Comparison of ENCODE assay signal across 8 mouse cellular contexts in the genomic region with DNA sequence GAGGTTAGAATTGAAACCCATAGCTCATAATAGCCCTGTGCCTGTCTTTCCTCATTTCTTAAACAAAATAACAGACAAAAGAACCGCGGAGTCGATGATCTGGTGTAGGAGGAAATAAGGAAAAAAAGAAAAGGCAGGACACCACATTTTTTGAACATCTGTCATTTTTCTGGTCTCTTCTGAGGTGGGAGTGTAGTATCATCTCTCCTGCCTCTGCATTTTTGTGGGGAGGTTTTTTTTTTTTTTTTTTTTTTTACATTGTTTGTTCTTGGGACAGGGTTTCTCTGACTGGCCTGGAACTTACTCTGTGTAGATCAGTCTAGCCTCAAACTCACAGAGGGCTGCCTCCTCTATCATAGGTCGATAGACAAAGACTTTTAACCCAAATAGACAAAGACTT. TPM values are rescaled to one million over a fixed set of nuclear protein-coding genes. Genes with fewer than 3 reads are reported as not detected.
DNase-seq lines count a peak whose midpoint lies in the region; ATAC-seq and TF ChIP-seq lines count a peak whose summit lies in the region.

No protein-coding gene starts in this region.

- H3K4me3 ChIP-seq in heart, embryonic 12.5 days = peak overlapping the region; percentile 91
- peak overlapping the region; percentile 91 to 100 (median 97) for H3K4me3 ChIP-seq in CH12.LX (replicated peaks in 1 of 3; ENCODE audit: low read depth in 2 of 3, low read length in 2 of 3, poor library complexity in 1 of 3)
- H3K4me3 ChIP-seq in forebrain, embryonic 11.5 days (ENCODE audit: low read depth, low read length) = peak overlapping the region; percentile 67
- H3K4me3 ChIP-seq in liver, embryonic 13.5 days (replicated peaks) = peak overlapping the region; percentile 86

- TF ChIP-seq EP300 in CH12.LX (IDR thresholded peaks at IDR 0.05; ENCODE audit: low read length) = no peak

- peaks cover 29% of the 10 kb centered on the region for H3K36me3 ChIP-seq in heart, embryonic 12.5 days
- peaks cover 20 to 35% of the 10 kb centered on the region in 2 experiments for H3K36me3 ChIP-seq in CH12.LX (replicated peaks in 1 of 2; ENCODE audit: control insufficient read depth in 1 of 2, insufficient read depth in 1 of 2, low read length in 1 of 2)
- H3K36me3 ChIP-seq in forebrain, embryonic 11.5 days (ENCODE audit: control insufficient read depth, insufficient read depth, low read length) = peaks cover 12% of the 10 kb centered on the region
- peaks cover 33% of the 10 kb centered on the region for H3K36me3 ChIP-seq in liver, embryonic 13.5 days

- ATAC-seq in heart, embryonic 12.5 days (ENCODE audit: insufficient number of reproducible peaks, low FRiP score) = no peak
- no peak; the same call in 1 of the 2 replicates for ATAC-seq in forebrain, embryonic 11.5 days (replicated peaks; ENCODE audit: low FRiP score)
- no peak for ATAC-seq in liver, embryonic 13.5 days (ENCODE audit: low read depth)

- peaks cover 41% of the 10 kb centered on the region for H3K79me2 ChIP-seq in CH12.LX (replicated peaks; ENCODE audit: control insufficient read depth, extremely low read depth, insufficient read depth, poor library complexity, severe bottlenecking)

- H3K27me3 ChIP-seq in heart, embryonic 12.5 days (replicated peaks) = peaks cover 8% of the 10 kb centered on the region; the same call in 1 of the 2 replicates
- H3K27me3 ChIP-seq in CH12.LX (replicated peaks) = no peaks in the 10 kb centered on the region
- no peaks in the 10 kb centered on the region for H3K27me3 ChIP-seq in forebrain, embryonic 11.5 days (ENCODE audit: control insufficient read depth, insufficient read depth, low read length)
- no peaks in the 10 kb centered on the region for H3K27me3 ChIP-seq in liver, embryonic 13.5 days

- DNase-seq in heart, postnatal 14 days = no peak
- DNase-seq in CH12.LX (ENCODE audit: extremely low read depth) = no peak
- peak; percentile 3 for DNase-seq in forebrain, embryonic 11.5 days (ENCODE audit: low spot score)
- no peak for DNase-seq in liver, embryonic 13.5 days
- no peak for DNase-seq in right cerebral cortex, postnatal 4 days
- no peak for DNase-seq in cerebellum, adult 11 months
- DNase-seq in adrenal gland, postnatal 25 days = no peak

- TF ChIP-seq RAD21 in CH12.LX (IDR thresholded peaks at IDR 0.05; ENCODE audit: low read depth, low read length) = no peak

- H3K9ac ChIP-seq in heart, embryonic 12.5 days = peak overlapping the region; percentile 96
- H3K9ac ChIP-seq in CH12.LX (ENCODE audit: insufficient read depth, low read depth) = peak overlapping the region; percentile 88
- peak overlapping the region; percentile 79 for H3K9ac ChIP-seq in forebrain, embryonic 11.5 days (ENCODE audit: low read length)
- peak overlapping the region; percentile 96 for H3K9ac ChIP-seq in liver, embryonic 13.5 days

- peak overlapping the region; percentile 86 for H3K27ac ChIP-seq in heart, embryonic 12.5 days (ENCODE audit: poor library complexity, severe bottlenecking)
- H3K27ac ChIP-seq in CH12.LX (ENCODE audit: insufficient read depth, low read depth) = no peak overlapping the region; the same call in 1 of the 2 replicates
- H3K27ac ChIP-seq in forebrain, embryonic 11.5 days (ENCODE audit: low read depth, low read length) = peak overlapping the region; percentile 76
- peak overlapping the region; percentile 94 for H3K27ac ChIP-seq in liver, embryonic 13.5 days

- no peak for TF ChIP-seq POLR2A in CH12.LX (IDR thresholded peaks at IDR 0.05; ENCODE audit: low read depth, low read length)

- no peak for TF ChIP-seq CTCF in CH12.LX (conservative IDR thresholded peaks at IDR 0.05 in 1 of 2, IDR thresholded peaks at IDR 0.05 in 1 of 2; ENCODE audit: low read depth in 2 of 2, low read length in 2 of 2)

- intact Hi-C loops in heart, postnatal 14 days (cut with DNase I) = no loop called here

- peaks cover 16% of the 10 kb centered on the region for H3K4me1 ChIP-seq in heart, embryonic 12.5 days (replicated peaks)
- H3K4me1 ChIP-seq in CH12.LX (ENCODE audit: control insufficient read depth in 1 of 2, insufficient read depth in 2 of 2) = peaks cover 5 to 28% of the 10 kb centered on the region in 2 experiments
- H3K4me1 ChIP-seq in forebrain, embryonic 11.5 days (replicated peaks; ENCODE audit: control insufficient read depth, insufficient read depth, low read length) = peaks cover 4% of the 10 kb centered on the region
- H3K4me1 ChIP-seq in liver, embryonic 13.5 days (replicated peaks) = peaks cover 29% of the 10 kb centered on the region

- no peaks in the 10 kb centered on the region for H3K9me3 ChIP-seq in heart, embryonic 12.5 days (replicated peaks)
- H3K9me3 ChIP-seq in CH12.LX (replicated peaks; ENCODE audit: low read length) = no peaks in the 10 kb centered on the region
- no peaks in the 10 kb centered on the region for H3K9me3 ChIP-seq in forebrain, embryonic 11.5 days (ENCODE audit: control insufficient read depth, low read length)
- H3K9me3 ChIP-seq in liver, embryonic 13.5 days (replicated peaks) = no peaks in the 10 kb centered on the region

- peak overlapping the region; percentile 78 for H3K4me2 ChIP-seq in heart, embryonic 12.5 days
- peak overlapping the region; percentile 37 for H3K4me2 ChIP-seq in CH12.LX (ENCODE audit: insufficient read depth, low read depth, poor library complexity, severe bottlenecking)
- peak overlapping the region; percentile 59 for H3K4me2 ChIP-seq in forebrain, embryonic 11.5 days (ENCODE audit: low read depth, low read length, severe bottlenecking)
- peak overlapping the region; percentile 92 for H3K4me2 ChIP-seq in liver, embryonic 13.5 days

- dilution Hi-C loops in CH12.LX (cut with MboI; ENCODE audit: extremely low pct_ligation_motif_present, extremely low pct_unique_long_range_greater_than_20kb, low sequenced_read_pairs) = no loop called here

- in situ Hi-C loops in CH12.LX (cut with MboI; ENCODE audit: low pct_ligation_motif_present, low pct_unique_long_range_greater_than_20kb, low sequenced_read_pairs) = no loop called here

- 5% methylated on average over 4 of the region's 4 CpGs for whole genome bisulfite sequencing in heart, embryonic 12.5 days
- WGBS in forebrain, embryonic 11.5 days = 2% methylated on average over 4 of the region's 4 CpGs
- 1% methylated on average over 4 of the region's 4 CpGs for WGBS in liver, embryonic 13.5 days (ENCODE audit: insufficient replicate concordance)

TF ChIP-seq in CH12.LX, 34 proteins besides CTCF, POLR2A, EP300 and RAD21:
- TF ChIP-seq ZNF384 (IDR thresholded peaks at IDR 0.05; ENCODE audit: low read depth, low read length) = peak; percentile 36; the same call in 1 of the 2 replicates
- no peak for TF ChIP-seq MEF2A (IDR thresholded peaks at IDR 0.05; ENCODE audit: borderline replicate concordance, low read depth, low read length)
- TF ChIP-seq SIN3A (IDR thresholded peaks at IDR 0.05; ENCODE audit: low read length) = no peak; the same call in 1 of the 2 replicates
- TF ChIP-seq E2F4 (IDR thresholded peaks at IDR 0.05; ENCODE audit: insufficient replicate concordance, low read depth, low read length) = no peak
- no peak for TF ChIP-seq ZMIZ1 (IDR thresholded peaks at IDR 0.05; ENCODE audit: low read depth, low read length)
- TF ChIP-seq TBP (conservative IDR thresholded peaks at IDR 0.05; ENCODE audit: low read depth, low read length) = no peak

RNA-seq across cellular contexts. Expression of a gene that starts 0.9 kb away (rescaled TPM):
- polyA plus RNA-seq in heart, embryonic 12.5 days (2016; fragmentation: Nextera tagmentation; extraction: Ambion mirVana) = 134 and 145 TPM in 2 replicates
- total RNA-seq in heart, postnatal 14 days (2021) = 10 to 100 TPM; 14.4 to 19.1 TPM
- total RNA-seq in CH12.LX (2012; rRNA removed) = 156 and 191 TPM in 2 replicates
- total RNA-seq in CH12.LX (2014; rRNA removed) = 227 and 253 TPM in 2 replicates
- 248 and 308 TPM in 2 replicates for polyA plus RNA-seq in CH12.LX (2012; ENCODE audit: insufficient read length, low read depth)
- 274 and 290 TPM in 2 replicates for polyA plus RNA-seq in forebrain, embryonic 11.5 days (2014; fragmentation: Nextera tagmentation; extraction: Ambion mirVana)
- polyA plus RNA-seq in liver, embryonic 13.5 days (2015; fragmentation: Nextera tagmentation; extraction: Ambion mirVana) = 223 and 242 TPM in 2 replicates
- 28.2 and 36.0 TPM in 2 replicates for total RNA-seq in adrenal gland, postnatal 25 days (2021)

RNA-seq across cellular contexts. Expression of a gene that starts 39.0 kb away (rescaled TPM):
- 0.15 TPM in 1 of 2 replicates, not detected in the other for polyA plus RNA-seq in heart, embryonic 12.5 days (2016; fragmentation: Nextera tagmentation; extraction: Ambion mirVana)
- not detected for total RNA-seq in heart, postnatal 14 days (2021)
- total RNA-seq in CH12.LX (2012; rRNA removed) (not detected in 2 replicates), CH12.LX (2014; rRNA removed) (not detected in 2 replicates)
- 0.89 and 1.1 TPM in 2 replicates for polyA plus RNA-seq in CH12.LX (2012; ENCODE audit: insufficient read length, low read depth)
- 1.0 and 1.5 TPM in 2 replicates for polyA plus RNA-seq in forebrain, embryonic 11.5 days (2014; fragmentation: Nextera tagmentation; extraction: Ambion mirVana)
- 0.38 and 0.40 TPM in 2 replicates for polyA plus RNA-seq in liver, embryonic 13.5 days (2015; fragmentation: Nextera tagmentation; extraction: Ambion mirVana)
- total RNA-seq in adrenal gland, postnatal 25 days (2021) = not detected in 2 replicates

RNA-seq across cellular contexts. Expression of a gene that starts 45.7 kb away (rescaled TPM):
- 0.06 and 0.08 TPM in 2 replicates for polyA plus RNA-seq in heart, embryonic 12.5 days (2016; fragmentation: Nextera tagmentation; extraction: Ambion mirVana)
- not detected for total RNA-seq in heart, postnatal 14 days (2021)
- not detected in 2 replicates for total RNA-seq in CH12.LX (2012; rRNA removed)
- total RNA-seq in CH12.LX (2014; rRNA removed) = not detected in 2 replicates
- 0.07 and 0.23 TPM in 2 replicates for polyA plus RNA-seq in CH12.LX (2012; ENCODE audit: insufficient read length, low read depth)
- 0.11 and 0.40 TPM in 2 replicates for polyA plus RNA-seq in forebrain, embryonic 11.5 days (2014; fragmentation: Nextera tagmentation; extraction: Ambion mirVana)
- polyA plus RNA-seq in liver, embryonic 13.5 days (2015; fragmentation: Nextera tagmentation; extraction: Ambion mirVana) = 0.03 and 0.13 TPM in 2 replicates
- not detected in 2 replicates for total RNA-seq in adrenal gland, postnatal 25 days (2021)

RNA-seq across cellular contexts. Expression of a gene that starts 56.9 kb away (rescaled TPM):
- polyA plus RNA-seq in heart, embryonic 12.5 days (2016; fragmentation: Nextera tagmentation; extraction: Ambion mirVana) = not detected in 2 replicates
- not detected for total RNA-seq in heart, postnatal 14 days (2021)
- total RNA-seq in CH12.LX (2012; rRNA removed) = not detected in 2 replicates
- not detected in 2 replicates for total RNA-seq in CH12.LX (2014; rRNA removed)
- not detected in 2 replicates for polyA plus RNA-seq in CH12.LX (2012; ENCODE audit: insufficient read length, low read depth)
- 0.09 and 0.12 TPM in 2 replicates for polyA plus RNA-seq in forebrain, embryonic 11.5 days (2014; fragmentation: Nextera tagmentation; extraction: Ambion mirVana)
- polyA plus RNA-seq in liver, embryonic 13.5 days (2015; fragmentation: Nextera tagmentation; extraction: Ambion mirVana) = not detected in 2 replicates
- total RNA-seq in adrenal gland, postnatal 25 days (2021) = not detected in 2 replicates

Comparison
In these comparisons a context has a peak if more than half of its experiments do, and no peak if none do; other contexts are left out.
1. H3K4me2 ChIP-seq: peak in every context shown above with its lines; median percentile 92 in liver, embryonic 13.5 days; 78 in heart, embryonic 12.5 days; 59 in forebrain, embryonic 11.5 days; 37 in CH12.LX.